Mouse (Mus musculus) lung, postnatal 0 days (tissue): ENCODE measurements around the gene Bmp8a. TPM values are rescaled to one million over a fixed set of nuclear protein-coding genes. Genes with fewer than 3 reads are reported as not detected.

Experiments
- ATAC-seq: fragments of 200-750 bp; cut with Nextera tagmentation; 2 replicates; pipeline ENCODE4 v1.8.0; 2017; ENCODE audit warnings: moderate library complexity
- DNase-seq: peaks from one replicate; pipeline ENCODE4 v3.0.0-alpha.2; 2016; ENCODE audit warnings: low spot score
- H3K27ac ChIP-seq: fragments of 300-500 bp; sonication (generic); 2 replicates; pipeline ENCODE4 v1.5.1; 2014; ENCODE audit warnings: antibody characterized with exemption, mild to moderate bottlenecking, low read length, mixed read lengths
- H3K27me3 ChIP-seq: fragments of 300-500 bp; sonication (generic); replicated peaks from 2 replicates; pipeline ENCODE4 v1.6.1; 2014; ENCODE audit warnings: low read length, mixed read lengths; ENCODE audit not compliant: insufficient read depth
- H3K36me3 ChIP-seq: fragments of 300-500 bp; sonication (generic); 2 replicates; pipeline ENCODE4 v1.6.1; 2014; ENCODE audit warnings: low read length, mixed read lengths; ENCODE audit not compliant: insufficient read depth
- H3K4me1 ChIP-seq: fragments of 300-500 bp; sonication (generic); 2 replicates; pipeline ENCODE4 v1.6.1; 2014; ENCODE audit warnings: antibody characterized with exemption, low read depth, low read length, mixed read lengths; ENCODE audit not compliant: insufficient read depth
- H3K4me2 ChIP-seq: fragments of 300-500 bp; sonication (generic); replicated peaks from 2 replicates; pipeline ENCODE4 v1.6.1; 2014; ENCODE audit warnings: low read depth, mild to moderate bottlenecking, low read length, moderate library complexity, mixed read lengths
- H3K4me3 ChIP-seq: fragments of 300-500 bp; sonication (generic); 2 replicates; pipeline ENCODE4 v1.5.1; 2014; ENCODE audit warnings: low read depth, low read length
- H3K9ac ChIP-seq: fragments of 300-500 bp; sonication (generic); replicated peaks from 2 replicates; pipeline ENCODE4 v1.6.1; 2014; ENCODE audit warnings: low read depth, mild to moderate bottlenecking
- H3K9me3 ChIP-seq: fragments of 300-500 bp; sonication (generic); 2 replicates; pipeline ENCODE4 v1.6.1; 2016; ENCODE audit warnings: low read length, mixed read lengths
- CTCF ChIP-seq: IDR thresholded peaks from 2 replicates; pipeline ENCODE4 v1.5.1; 2016; ENCODE audit warnings: antibody characterized with exemption, mild to moderate bottlenecking
- EP300 ChIP-seq: IDR thresholded peaks from 2 replicates; pipeline ENCODE4 v1.6.1; 2016; ENCODE audit warnings: antibody characterized with exemption, mild to moderate bottlenecking, control low read depth
- WGBS: fragments of 180-500 bp; shearing (Covaris S2); extraction: QIAGEN DNeasy Blood & Tissue Kit; methylation state at CpG from one replicate; pipeline ENCODE4 v1.1.7; 2014; 5-methylcytosine and 5-hydroxymethylcytosine counted together
- polyA plus RNA-seq: library from polyadenylated mRNA; unstranded; fragments of >200 nt; fragmentation: Nextera tagmentation; extraction: Ambion mirVana; gene quantifications from 2 replicates; pipeline ENCODE4 v1.2.1, GENCODE M21; 2015

The Bmp8a gene
- polyA plus RNA-seq, 1 experiment from 2014 or later: 0.44 TPM

GRCm38 (mm10) chr4:123376031-123376430 is 33.0 kb upstream of the Bmp8a start:
- 91% methylated on average over 3 of the region's 3 CpGs for WGBS
- no peak for DNase-seq
- Histone ChIP-seq H3K4me1 (no peaks in the 10 kb centered on the region), H3K27me3 (no peaks in the 10 kb centered on the region), H3K4me2 (no peak overlapping the region), H3K4me3 (no peak overlapping the region), H3K27ac (no peak overlapping the region), H3K36me3 (peaks cover 74% of the 10 kb centered on the region), H3K9ac (no peak overlapping the region), H3K9me3 (no peaks in the 10 kb centered on the region)
- ATAC-seq: no peak
- TF ChIP-seq EP300 (no peak), CTCF (no peak)

- H3K27ac ChIP-seq: no peak overlapping the region
- H3K27me3 ChIP-seq: no peaks in the 10 kb centered on the region
- no peak overlapping the region for H3K4me3 ChIP-seq
- H3K4me2 ChIP-seq: no peak overlapping the region
- ATAC-seq (no peak), DNase-seq (no peak)
- no peak overlapping the region for H3K9ac ChIP-seq
- no peak for TF ChIP-seq EP300
- TF ChIP-seq CTCF: no peak
- H3K9me3 ChIP-seq: no peaks in the 10 kb centered on the region
- 89% methylated on average over 12 of the region's 12 CpGs for WGBS
- no peaks in the 10 kb centered on the region for H3K4me1 ChIP-seq
- peaks cover 87% of the 10 kb centered on the region for H3K36me3 ChIP-seq
Measured at GRCm38 (mm10) chr4:123374316-123375008, 31.4 kb upstream of the Bmp8a start.

GRCm38 (mm10) chr4:123363555-123363954 is 20.5 kb upstream of the Bmp8a start:
- H3K27me3 ChIP-seq: no peaks in the 10 kb centered on the region
- H3K36me3 ChIP-seq: peaks cover 73% of the 10 kb centered on the region
- TF ChIP-seq EP300 (no peak), CTCF (no peak)

GRCm38 (mm10) chr4:123360771-123361170 is 17.7 kb upstream of the Bmp8a start:
- TF ChIP-seq EP300: no peak
- TF ChIP-seq CTCF: no peak
- Histone ChIP-seq H3K27me3 (no peaks in the 10 kb centered on the region), H3K9ac (no peak overlapping the region), H3K4me1 (no peaks in the 10 kb centered on the region), H3K4me3 (no peak overlapping the region), H3K4me2 (no peak overlapping the region), H3K36me3 (peaks cover 61% of the 10 kb centered on the region), H3K9me3 (no peaks in the 10 kb centered on the region), H3K27ac (no peak overlapping the region)
- ATAC-seq: no peak
- WGBS: 92% methylated on average over 12 of the region's 12 CpGs
- DNase-seq: no peak

More at GRCm38 (mm10) chr4:123363555-123363954, 20.5 kb upstream of the Bmp8a start:
- ATAC-seq (no peak), DNase-seq (no peak)
- Histone ChIP-seq H3K4me2 (no peak overlapping the region), H3K27ac (no peak overlapping the region), H3K9me3 (no peaks in the 10 kb centered on the region), H3K4me1 (no peaks in the 10 kb centered on the region), H3K4me3 (no peak overlapping the region), H3K9ac (no peak overlapping the region)
- 90% methylated on average over 4 of the region's 4 CpGs for WGBS

DNA sequence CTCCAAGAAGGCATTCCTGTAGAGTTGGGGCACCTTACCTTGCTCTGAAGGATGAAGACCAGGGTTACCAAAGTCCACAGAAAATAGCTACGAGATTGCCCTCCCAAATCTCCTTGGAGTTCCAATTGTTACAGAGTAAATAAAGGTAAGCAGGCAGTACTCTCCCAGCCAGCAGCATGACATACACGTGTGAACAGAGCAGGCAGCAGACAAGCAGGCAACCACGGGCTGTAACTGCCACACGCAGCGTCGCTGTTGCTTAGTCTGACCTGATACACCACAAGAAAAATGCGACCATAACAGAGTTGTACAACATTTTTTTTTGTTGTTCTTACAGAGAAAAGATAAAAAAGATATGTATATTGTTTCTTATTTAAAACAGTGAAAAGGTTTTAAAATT is 15.6 kb upstream of the Bmp8a start:
- 91% methylated on average over 7 of the region's 7 CpGs for WGBS
- TF ChIP-seq CTCF: no peak
- no peak for TF ChIP-seq EP300
- H3K36me3 ChIP-seq: peaks cover 59% of the 10 kb centered on the region

DNA sequence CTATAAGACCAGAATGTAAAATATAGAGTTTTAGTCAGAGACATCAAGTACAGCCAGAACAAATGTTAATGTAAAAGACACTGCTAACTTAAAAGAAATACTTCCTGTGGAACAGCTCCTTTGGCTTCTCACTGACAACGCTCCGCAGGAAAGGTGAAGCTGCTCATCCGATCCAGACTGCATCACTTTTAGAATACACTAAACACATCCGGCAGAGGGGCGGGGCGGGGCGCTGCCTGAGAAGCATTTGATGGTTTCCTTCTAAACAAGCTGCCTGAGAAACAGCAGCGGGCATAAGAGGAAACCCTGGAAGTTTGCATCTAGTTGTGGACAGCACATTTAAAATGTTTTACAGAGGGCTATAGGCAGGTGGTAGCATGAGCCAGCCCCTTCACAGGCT is 12.9 kb upstream of the Bmp8a start:
- WGBS: 72% methylated on average over 8 of the region's 8 CpGs
- no peak for ATAC-seq
- DNase-seq: no peak
- peaks cover 59% of the 10 kb centered on the region for H3K36me3 ChIP-seq
- TF ChIP-seq EP300: no peak
- no peak for TF ChIP-seq CTCF
- no peaks in the 10 kb centered on the region for H3K9me3 ChIP-seq
- no peak overlapping the region for H3K4me2 ChIP-seq
- H3K27ac ChIP-seq: no peak overlapping the region
- no peak overlapping the region for H3K4me3 ChIP-seq
- no peaks in the 10 kb centered on the region for H3K4me1 ChIP-seq
- H3K9ac ChIP-seq: no peak overlapping the region
- no peaks in the 10 kb centered on the region for H3K27me3 ChIP-seq

More for the DNA sequence above, 15.6 kb upstream of the Bmp8a start:
- Histone ChIP-seq H3K4me1 (no peaks in the 10 kb centered on the region), H3K4me3 (no peak overlapping the region), H3K27me3 (no peaks in the 10 kb centered on the region), H3K27ac (no peak overlapping the region), H3K4me2 (no peak overlapping the region), H3K9ac (no peak overlapping the region), H3K9me3 (no peaks in the 10 kb centered on the region)
- no peak for ATAC-seq
- no peak for DNase-seq
